Mouse (Mus musculus) heart, adult 18-20 months (tissue): ENCODE measurements around the gene Mafg. TPM values are rescaled to one million over a fixed set of nuclear protein-coding genes. Genes with fewer than 3 reads are reported as not detected.
"Not testable (repeated sequence)": the region's sequence is repeated elsewhere in the genome, so short reads cannot be mapped to it uniquely, and the experiment has no call there.

Experiments
- DNase-seq, 2 experiments: peaks; one replicate each; pipeline ENCODE4 v3.0.0; 2021 to 2022; ENCODE audit warnings: mixed read lengths in 1 of 2
- long read RNA-seq, 2 experiments: library from polyadenylated mRNA; stranded (forward); transcript quantifications; one replicate each; pipeline ENCODE4 v2.0.0; 2021
- total RNA-seq, 2 experiments: library from RNA; stranded (reverse); gene quantifications; 2 replicates each; pipeline ENCODE4 v1.2.3; 2021

Mafg gene
- total RNA-seq = 10 to 100 TPM; 33.7 to 35.7 TPM
- long read RNA-seq, experiment 1, full-length matches to known transcripts = 17 of 31 reads
- long read RNA-seq, experiment 1, partial matches to known transcripts = 1 of 31 reads
- long read RNA-seq, experiment 1, other reads (novel, unspliced or antisense) = 13 of 31 reads
- long read RNA-seq, experiment 2, full-length matches to known transcripts = 9 of 20 reads
- long read RNA-seq, experiment 2, partial matches to known transcripts = 0 of 20 reads
- long read RNA-seq, experiment 2, other reads (novel, unspliced or antisense) = 11 of 20 reads

DNA sequence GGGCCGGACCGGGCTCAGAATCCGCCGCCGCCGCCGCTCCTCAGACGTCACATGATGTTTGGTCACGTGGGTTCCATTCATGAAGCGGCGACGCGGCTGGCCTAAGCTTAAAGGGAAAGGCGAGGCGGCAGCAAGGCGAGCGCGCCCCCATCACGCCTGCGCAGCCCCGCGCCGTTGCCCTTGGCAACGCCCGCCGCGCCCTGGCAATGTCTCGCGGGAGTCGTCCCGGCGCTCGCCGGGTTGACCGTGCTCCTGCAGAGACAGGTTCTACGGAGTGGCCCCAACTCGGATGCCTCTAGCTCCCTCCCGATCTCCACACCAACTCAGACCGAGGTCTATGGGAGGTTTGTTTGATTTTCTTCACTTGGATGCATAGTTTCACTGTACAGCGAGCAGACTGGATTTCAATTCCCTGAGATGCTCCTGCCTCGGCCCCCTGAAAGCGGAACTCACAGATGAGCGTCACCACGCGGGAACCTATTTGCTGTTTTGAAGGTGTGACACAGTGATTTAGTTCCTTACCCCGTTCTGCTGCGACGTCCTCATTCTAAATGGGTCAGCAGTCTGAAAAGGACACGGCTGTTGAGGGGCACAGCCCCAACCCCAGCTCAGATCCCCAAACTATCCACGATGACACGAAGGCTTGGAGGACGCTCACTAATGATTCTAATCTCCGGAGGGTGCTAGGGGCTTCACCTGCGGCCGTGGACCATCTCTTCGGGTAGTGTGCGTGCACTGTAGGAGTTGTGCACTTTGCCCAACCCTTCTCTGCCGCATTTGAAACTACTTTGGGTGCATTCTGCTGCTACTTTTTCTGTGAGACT, at the start of gene Mafg:
Gene Mafg (minus strand): TSS at position 81 of the 824 bp plus-strand sequence.
- peak; percentile 92 to 95 for DNase-seq

- DNase-seq = no peak
These were observed 49.3 kb upstream of the Mafg start for GRCm38 (mm10) chr11:120682683-120683082.

- no peak for DNase-seq
These were observed 46.5 kb upstream of the Mafg start for GRCm38 (mm10) chr11:120679909-120680308.

- DNase-seq = no peak
These were observed 43.6 kb upstream of the Mafg start for GRCm38 (mm10) chr11:120676951-120677350.

DNA sequence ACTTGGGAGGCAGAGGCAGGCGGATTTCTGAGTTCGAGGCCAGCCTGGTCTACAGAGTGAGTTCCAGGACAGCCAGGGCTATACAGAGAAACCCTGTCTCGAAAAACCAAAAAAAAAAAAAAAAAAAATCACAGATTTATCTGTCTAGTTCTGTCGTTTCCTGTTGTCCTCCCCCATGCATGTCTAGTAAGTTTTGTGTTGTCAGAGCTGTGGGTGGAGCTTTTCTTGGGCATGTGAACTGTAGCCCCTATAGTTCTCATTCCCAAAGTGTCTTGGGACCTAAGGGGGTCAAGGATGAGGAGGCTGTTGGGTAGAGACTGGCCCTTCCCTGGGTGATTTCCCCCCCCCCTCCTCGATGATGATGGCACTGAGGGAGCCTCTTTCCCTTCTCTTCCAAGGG, 42.5 kb upstream of the Mafg start:
- DNase-seq = not testable (repeated sequence)

DNA sequence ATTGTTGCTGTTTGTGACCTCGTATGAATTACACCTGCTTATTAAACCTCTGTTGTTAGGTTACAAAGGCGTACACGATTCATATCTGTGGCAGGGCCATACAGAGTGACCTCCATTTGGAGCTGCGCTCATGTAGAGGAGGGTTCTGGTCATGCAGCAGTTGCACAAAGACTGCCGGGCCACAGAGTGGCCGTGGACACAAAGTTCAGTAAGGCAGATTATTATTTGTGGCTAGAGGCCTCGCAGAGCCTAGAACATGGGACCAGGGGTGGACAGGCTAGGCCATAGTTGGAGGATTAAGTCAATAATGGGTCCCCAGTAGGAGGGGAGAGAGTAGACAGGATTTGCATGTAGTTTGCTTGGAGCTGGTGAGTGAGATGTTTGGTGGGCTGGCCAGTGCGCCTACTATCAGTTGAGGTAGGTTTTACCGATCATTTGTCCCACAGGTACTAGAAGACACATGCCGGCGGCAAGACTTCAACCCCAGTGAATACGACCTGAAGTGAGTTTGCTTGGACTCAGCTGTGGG, 40.3 kb upstream of the Mafg start:
- no peak for DNase-seq

GRCm38 (mm10) chr11:120672687-120673593, 39.5 kb upstream of the Mafg start, which contains the start of gene Aspscr1:
TSS of gene Aspscr1 (plus strand) at chr11:120672973.
- DNase-seq = peak; percentile 96 to 97

DNA sequence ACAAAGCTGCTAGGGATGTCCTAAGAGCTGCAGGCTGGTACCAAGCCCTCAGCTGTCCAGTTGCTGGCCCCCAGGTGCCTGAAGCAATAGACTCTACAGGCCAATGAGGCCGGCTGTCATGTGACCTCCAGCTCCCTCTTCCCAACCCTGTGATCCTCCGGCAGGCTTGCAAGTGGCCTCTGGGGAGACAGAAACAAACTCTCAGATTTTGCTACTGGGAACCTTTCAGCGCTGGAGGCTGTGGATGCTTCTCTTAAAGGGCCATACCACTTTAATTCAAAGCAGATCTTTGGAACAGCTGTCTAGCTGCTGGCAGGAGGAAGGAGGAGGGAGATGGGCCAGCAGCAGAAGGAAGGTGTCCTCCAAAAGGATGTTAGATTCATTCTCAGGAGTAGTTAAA, 33.2 kb upstream of the Mafg start:
- DNase-seq = peak in 1 of 2 experiments; percentile 63

DNA sequence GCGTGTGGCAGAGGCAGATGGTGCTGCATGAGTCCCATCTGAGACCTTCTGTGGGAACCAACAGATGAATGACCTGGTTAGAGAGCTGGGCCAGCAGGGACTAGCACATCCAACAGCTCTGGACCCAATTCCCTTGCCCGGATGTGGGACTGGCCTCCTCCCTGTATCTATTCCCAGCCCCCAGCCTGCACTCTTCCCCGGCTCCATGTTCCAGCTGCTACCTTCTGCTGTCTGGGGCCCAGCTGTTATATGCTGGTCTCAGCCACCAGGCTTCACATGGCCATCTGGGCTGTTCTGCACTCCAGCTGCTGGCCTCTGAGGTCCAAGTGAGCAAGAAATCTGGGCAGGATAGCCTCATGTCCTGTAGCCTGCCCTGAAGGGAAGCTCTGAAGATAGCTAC, 32.0 kb upstream of the Mafg start:
- peak; percentile 79 to 87 for DNase-seq

DNA sequence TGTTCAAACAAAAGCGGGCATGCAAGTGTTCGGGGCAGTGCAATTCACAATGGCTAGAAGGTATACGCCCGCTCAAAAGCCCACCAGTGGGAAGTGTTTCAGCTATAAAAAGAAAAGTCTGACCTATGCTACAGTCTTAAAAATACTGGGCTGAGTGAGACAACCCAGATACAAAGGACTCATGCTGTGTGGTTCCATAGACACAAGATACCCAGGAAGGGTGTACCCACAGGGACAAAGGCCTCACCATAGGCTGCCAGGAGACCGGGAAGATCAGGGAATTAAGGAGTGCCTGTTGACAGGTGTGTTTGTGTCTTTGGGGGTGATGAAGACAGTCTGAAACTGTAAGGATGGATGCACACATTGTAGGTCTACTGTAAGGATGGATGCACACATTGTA, 30.3 kb upstream of the Mafg start:
- no peak for DNase-seq

- no peak for DNase-seq
These were observed 29.4 kb upstream of the Mafg start for GRCm38 (mm10) chr11:120662759-120663158.

DNA sequence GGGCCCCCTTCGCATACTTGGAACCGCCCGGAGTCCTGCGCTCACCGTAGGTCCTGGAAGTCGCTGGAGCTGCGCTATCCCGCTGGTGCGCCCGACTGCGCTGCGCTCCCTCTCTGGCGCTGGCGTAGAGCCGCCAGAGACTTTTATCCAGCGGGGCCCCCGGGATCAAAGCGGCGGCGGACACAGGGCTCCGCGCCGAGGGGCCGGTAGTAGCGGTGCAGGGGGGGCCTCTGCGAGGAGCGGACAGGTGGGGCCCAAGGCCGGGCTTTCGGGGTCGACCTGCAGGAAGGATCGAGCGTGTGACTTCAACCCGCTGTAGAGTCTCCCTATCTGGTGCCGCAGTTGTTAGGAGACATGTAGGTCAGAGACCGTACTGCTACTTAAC, 27.7 kb upstream of the Mafg start, which contains the start of gene Notum:
Gene Notum (minus strand): TSS at position 100 of the 385 bp plus-strand sequence.
- no peak for DNase-seq

- DNase-seq = peak in 1 of 2 experiments; percentile 27
These were observed 27.1 kb upstream of the Mafg start for GRCm38 (mm10) chr11:120660301-120661075.

DNA sequence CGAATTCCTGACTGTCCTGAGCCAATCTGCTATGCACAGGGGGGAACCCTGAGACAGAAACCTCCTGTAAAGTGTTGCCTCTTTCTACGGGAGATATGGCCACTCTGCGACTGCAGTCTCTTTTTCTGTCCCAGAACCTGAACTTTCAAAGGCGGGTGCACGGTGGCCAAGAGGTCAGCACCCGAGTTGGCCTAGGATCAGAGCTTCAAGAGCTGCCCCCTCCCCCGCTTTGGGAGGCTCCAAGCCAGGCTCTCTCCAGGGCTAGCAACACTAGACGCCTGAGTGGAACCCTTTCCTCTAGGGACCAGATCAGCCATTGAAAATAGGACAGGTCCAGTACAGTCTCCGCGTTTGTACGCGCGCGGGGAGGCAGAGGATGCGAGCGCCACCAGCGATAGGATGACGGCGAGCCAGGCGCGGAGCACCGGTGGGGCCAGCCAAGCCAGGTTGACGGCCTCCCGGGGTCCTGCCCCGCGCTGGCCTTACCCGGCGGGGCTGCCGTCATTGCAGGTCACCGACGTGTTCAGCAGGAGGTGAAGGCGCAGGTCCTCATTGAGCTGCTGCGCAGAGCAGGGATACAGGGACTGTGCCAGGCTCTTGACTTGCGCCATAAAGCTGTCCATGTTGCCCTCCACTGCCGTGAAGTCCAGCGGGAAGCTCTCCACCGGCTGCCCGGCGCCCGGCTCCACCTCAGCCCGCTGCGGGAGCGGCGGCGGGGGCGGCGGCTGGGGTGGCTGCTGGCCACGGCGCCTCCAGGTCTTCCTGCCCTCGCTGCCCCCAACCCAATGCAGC, 26.3 kb upstream of the Mafg start:
- no peak for DNase-seq

- peak; percentile 77 to 90 for DNase-seq
These were observed 25.5 kb upstream of the Mafg start for GRCm38 (mm10) chr11:120658876-120659410.

GRCm38 (mm10) chr11:120657301-120657700, 23.9 kb upstream of the Mafg start:
- DNase-seq = no peak

- no peak for DNase-seq
These were observed 21.3 kb upstream of the Mafg start for GRCm38 (mm10) chr11:120654741-120655140.

GRCm38 (mm10) chr11:120651872-120652271, 18.5 kb upstream of the Mafg start:
- DNase-seq = no peak

GRCm38 (mm10) chr11:120648001-120648476, 14.6 kb upstream of the Mafg start, which contains the start of gene Myadml2:
TSS of gene Myadml2 (minus strand) at chr11:120648158.
- peak; percentile 72 for DNase-seq
